Mouse (Mus musculus) adrenal gland, adult 2 months (tissue): ENCODE measurements at regions not wholly inside any gene's neighbourhood (a gene's known extent, or its start where the extent isn't known, plus 50 kb on each side); places are given as distances from the start of the nearest gene placed in this dataset.
A peak's percentile ranks its signal among the peaks of the same experiment; 100 is the strongest.

Source experiments
- DNase-seq: peaks from one replicate; pipeline ENCODE4 v3.0.0; 2021

GRCm38 (mm10) chr4:25488479-25489069 lies 207.0 kb upstream of the Ufl1 start:
- no peak for DNase-seq

GRCm38 (mm10) chr4:25483621-25483933 lies 202.0 kb upstream of the Ufl1 start:
- DNase-seq = no peak

- DNase-seq = no peak
These were observed 201.5 kb upstream of the Ufl1 start for GRCm38 (mm10) chr4:25482933-25483620.

- no peak for DNase-seq
These were observed 191.4 kb upstream of the Ufl1 start for GRCm38 (mm10) chr4:25473026-25473425.

- no peak for DNase-seq
These were observed 184.9 kb upstream of the Ufl1 start for GRCm38 (mm10) chr4:25466490-25466889.

GRCm38 (mm10) chr4:25464792-25465590 lies 183.4 kb upstream of the Ufl1 start:
- no peak for DNase-seq

- no peak for DNase-seq
These were observed 182.4 kb upstream of the Ufl1 start for GRCm38 (mm10) chr4:25464069-25464468.

- DNase-seq = no peak
These were observed 178.5 kb upstream of the Ufl1 start for GRCm38 (mm10) chr4:25460127-25460526.

GRCm38 (mm10) chr4:25454752-25455151 lies 173.1 kb upstream of the Ufl1 start:
- DNase-seq = no peak

- no peak for DNase-seq
These were observed 171.6 kb upstream of the Ufl1 start for GRCm38 (mm10) chr4:25453127-25453806.

GRCm38 (mm10) chr4:25451865-25452264 lies 170.2 kb upstream of the Ufl1 start:
- no peak for DNase-seq

GRCm38 (mm10) chr4:25432203-25432602 lies 150.6 kb upstream of the Ufl1 start:
- no peak for DNase-seq

- DNase-seq = no peak
These were observed 134.7 kb upstream of the Ufl1 start for GRCm38 (mm10) chr4:25416330-25416729.

- DNase-seq = peak; percentile 2
These were observed 128.8 kb upstream of the Ufl1 start for GRCm38 (mm10) chr4:25410440-25410839.

- no peak for DNase-seq
These were observed 127.3 kb upstream of the Ufl1 start for GRCm38 (mm10) chr4:25408696-25409448.

- no peak for DNase-seq
These were observed 126.2 kb upstream of the Ufl1 start for GRCm38 (mm10) chr4:25407842-25408241.

GRCm38 (mm10) chr4:25389542-25389941 lies 107.9 kb upstream of the Ufl1 start:
- DNase-seq = no peak

GRCm38 (mm10) chr4:25372041-25372440 lies 90.4 kb upstream of the Ufl1 start:
- no peak for DNase-seq

GRCm38 (mm10) chr4:25364402-25364801 lies 82.8 kb upstream of the Ufl1 start:
- DNase-seq = no peak

- DNase-seq = no peak
These were observed 56.0 kb upstream of the Ufl1 start for GRCm38 (mm10) chr4:25337638-25338037.
